Mouse (Mus musculus): ENCODE measurements around the gene Prok1.
A peak's percentile ranks its signal among the peaks of the same experiment; 100 is the strongest.

The Prok1 gene

GRCm38 (mm10) chr3:107238051-107238450 lies 1.5 kb downstream of the Prok1 start:
- no peak for DNase-seq (ENCODE audit: low spot score)

DNA sequence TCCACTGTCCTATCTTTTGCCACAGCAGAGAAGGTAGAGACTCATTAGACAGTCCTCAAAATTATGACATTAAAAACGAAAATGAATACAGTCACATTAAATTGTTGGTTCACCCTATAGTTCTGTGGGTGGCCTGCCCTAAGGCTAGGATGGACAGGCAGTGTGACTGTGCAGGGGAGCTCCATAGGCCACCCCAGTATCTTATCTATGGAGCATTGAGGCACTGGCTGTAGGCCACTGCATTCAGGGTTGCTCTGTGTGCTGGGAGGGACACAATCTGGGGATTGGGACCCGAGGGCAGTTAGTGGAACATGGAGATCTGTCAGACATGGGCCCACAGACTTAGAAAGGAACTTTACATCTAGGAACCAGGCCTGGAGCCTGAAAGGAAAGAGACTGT lies 5.6 kb downstream of the Prok1 start:
- DNase-seq (ENCODE audit: low spot score): no peak

DNA sequence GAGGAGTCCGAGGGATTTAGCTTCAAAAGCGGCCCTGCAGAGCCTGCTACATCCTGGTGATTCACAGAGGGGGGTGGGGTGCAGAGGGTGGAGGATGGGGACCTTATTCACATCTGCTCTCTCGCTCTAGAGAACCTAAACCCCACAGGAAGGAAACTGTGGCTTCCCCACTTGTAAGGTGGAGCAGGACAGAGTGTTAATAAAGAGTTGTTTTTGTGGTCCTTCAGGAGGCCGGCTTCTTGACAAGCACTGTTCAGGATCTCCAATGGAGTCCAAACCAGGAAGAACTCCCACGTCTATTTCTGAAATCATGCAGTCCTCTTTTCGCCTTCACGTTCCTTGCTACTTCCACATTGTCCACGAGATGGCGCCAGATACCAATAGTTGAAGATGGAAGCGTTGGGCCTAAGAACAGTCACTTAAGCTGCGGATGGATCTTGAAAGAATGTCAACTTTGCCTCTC lies 6.1 kb downstream of the Prok1 start:
- DNase-seq (ENCODE audit: low spot score): peak; percentile 36

GRCm38 (mm10) chr3:107231202-107231601 lies 8.3 kb downstream of the Prok1 start:
- DNase-seq (ENCODE audit: low spot score): no peak

- no peak for DNase-seq (ENCODE audit: low spot score)
Observed at GRCm38 (mm10) chr3:107230527-107230926, 9.0 kb downstream of the Prok1 start, which contains the start of gene A630076J17Rik. Gene A630076J17Rik, plus strand, starts transcription at chr3:107230614.

DNA sequence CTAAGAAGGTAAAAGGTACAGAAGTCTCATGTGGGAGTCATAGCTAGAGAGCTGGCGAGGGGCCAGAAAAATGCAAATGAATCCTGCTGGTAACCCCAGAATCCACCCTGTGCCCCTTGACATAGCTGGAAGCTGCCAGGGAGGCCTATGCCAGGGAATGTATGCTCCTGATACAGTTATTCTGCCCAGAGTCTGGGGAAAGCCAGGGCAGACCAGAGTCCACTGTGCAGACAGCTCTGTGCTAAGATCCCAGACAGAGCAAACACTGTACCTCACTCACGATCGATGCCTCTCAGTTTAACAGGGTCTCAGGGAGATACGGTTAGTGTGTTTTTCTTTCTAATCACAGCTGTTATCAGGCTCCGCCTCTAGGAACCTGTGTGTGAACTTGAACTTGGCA lies 9.7 kb downstream of the Prok1 start:
- DNase-seq (ENCODE audit: low spot score): no peak

DNA sequence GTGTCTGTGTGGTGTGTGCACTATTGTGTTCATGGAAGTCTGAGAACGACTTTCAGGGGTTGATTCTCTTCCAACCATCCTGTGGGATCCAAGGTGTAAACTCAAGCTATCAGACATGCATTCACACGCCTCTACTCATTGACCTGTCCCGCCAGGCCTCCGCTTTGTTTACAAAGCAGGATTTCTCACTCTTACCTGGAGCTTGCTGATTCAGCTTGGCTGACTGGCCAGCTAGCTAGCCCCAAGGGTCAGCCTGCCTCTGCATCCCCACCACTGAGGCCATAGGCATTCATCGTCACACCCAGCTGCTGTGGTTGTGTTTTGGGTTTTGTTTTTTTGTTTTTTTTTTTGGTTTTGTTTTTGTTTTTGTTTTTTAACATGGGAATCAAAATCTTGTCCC lies 10.3 kb downstream of the Prok1 start:
- no peak for DNase-seq (ENCODE audit: low spot score)

DNA sequence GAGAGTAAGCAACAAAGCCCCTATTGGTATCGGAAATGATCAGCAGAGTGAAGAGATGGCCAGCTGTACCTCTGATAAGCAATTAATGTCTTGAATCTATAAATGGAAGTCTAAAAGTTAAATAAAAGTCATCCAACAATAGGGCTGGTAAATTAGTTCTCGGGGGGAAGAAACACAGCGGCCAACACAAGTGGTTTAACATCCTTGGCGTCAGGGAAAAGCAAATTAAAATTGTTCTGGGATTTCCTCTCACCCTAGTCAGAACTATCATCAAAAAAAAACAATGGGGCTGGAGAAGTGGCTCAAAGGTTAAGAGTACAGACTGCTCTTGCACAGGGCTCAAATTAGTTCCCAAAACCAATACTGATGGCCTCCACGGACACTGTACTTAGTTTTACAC lies 13.7 kb downstream of the Prok1 start:
- no peak for DNase-seq (ENCODE audit: low spot score)

DNA sequence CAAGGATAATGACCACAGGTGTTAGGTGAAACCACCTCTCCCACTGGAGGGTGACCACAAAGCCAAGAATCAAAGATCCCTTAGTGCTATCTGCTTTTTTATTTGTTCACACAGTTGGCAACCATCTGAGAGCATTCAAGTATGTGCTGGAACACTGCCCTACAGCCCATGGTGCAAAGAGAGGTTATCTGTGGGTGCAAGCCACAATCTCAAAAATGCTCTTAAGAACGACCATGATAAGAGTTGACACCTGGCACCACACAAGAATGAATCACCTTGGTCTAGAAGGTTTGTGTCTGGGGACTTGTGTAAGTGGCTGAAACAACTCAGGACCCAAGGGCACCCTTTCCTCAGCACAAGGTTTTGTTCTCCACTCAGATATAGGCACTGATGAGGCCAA lies 16.3 kb downstream of the Prok1 start:
- DNase-seq (ENCODE audit: low spot score): no peak

DNA sequence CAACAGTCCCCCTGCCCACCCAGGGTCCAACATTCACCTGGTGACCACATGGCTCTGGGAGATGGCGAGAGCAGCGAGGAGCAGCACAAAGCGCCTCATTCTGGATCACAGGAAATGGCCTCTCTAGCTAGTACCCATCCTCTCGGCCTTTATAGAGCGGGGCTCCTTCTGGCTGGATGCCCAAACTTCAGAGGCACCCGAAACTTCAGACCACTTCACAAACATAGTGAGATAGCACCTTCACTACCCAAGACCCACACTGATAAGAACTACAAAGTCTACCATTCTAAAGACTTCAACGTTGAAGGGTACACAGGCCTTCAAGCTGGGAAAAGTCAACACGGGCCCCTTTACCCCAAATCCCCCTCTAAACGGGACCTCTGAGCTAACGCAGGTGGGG lies 17.9 kb downstream of the Prok1 start, which contains the start of gene Cym:
TSS of gene Cym (minus strand) at position 125 of the 400 bp plus-strand sequence.
- no peak for DNase-seq (ENCODE audit: low spot score)

DNA sequence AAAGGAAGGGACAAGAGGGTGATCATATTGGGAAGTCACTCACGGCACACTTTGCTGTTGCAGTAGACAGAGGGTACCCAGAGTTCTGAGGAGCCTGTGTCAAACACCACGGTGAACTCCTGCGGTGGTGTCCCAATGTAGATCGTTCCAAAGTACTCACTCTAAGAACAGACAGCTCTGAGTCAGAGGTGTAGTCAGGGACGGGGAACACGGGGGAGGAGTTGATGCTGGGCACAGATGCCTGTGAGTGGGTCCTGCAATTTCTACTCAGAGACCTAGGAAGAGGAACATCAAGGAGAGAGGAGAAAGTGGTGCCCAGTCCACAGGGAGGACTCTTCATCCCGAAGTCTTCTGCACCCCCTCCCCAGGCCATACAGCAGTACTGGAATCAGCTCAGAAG lies 20.9 kb downstream of the Prok1 start:
- DNase-seq (ENCODE audit: low spot score): no peak

DNA sequence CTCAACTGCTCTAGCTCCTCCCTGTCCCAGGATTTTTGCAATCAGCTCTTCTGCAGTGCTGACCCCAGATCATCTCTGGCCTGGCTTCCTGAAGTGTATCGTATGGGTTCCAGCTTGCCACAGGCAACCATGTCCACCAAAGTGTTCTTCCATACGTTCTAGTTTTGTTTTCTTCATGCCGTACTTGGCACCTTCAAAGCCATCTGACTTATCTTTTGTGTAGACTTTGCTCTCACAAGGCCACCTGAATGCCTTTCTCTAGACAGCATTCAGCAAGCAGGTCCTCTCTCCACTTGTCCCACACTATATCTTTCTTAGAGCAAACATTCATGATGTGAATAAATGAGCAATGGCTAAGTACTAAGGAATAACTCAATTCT lies 22.4 kb downstream of the Prok1 start:
- no peak for DNase-seq (ENCODE audit: low spot score)

- DNase-seq (ENCODE audit: low spot score): no peak
Observed at GRCm38 (mm10) chr3:107216400-107217100, 23.0 kb downstream of the Prok1 start.

DNA sequence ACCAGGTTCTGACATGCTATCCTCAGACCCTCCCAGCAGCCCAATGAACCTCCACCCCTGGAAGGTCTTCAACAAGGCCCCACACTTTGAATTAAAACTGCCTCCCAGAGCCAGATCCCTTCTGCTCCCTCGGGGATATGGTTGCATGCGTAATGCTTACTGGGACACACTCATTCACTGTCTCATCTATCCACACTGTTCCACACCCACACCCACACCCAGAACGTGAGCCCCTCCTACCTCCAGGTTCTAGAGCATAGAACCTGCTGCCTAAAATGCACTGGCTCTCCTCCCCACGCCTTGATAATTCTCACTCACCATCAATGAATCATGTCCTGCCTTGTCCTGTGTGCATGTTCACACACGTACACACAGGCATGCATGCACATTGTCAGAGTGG lies 24.9 kb downstream of the Prok1 start:
- no peak for DNase-seq (ENCODE audit: low spot score)

- DNase-seq (ENCODE audit: low spot score): no peak
Observed at GRCm38 (mm10) chr3:107207625-107208253, 31.8 kb downstream of the Prok1 start.

- no peak for DNase-seq (ENCODE audit: low spot score)
Observed at GRCm38 (mm10) chr3:107206490-107207150, 32.9 kb downstream of the Prok1 start.

GRCm38 (mm10) chr3:107205994-107206393 lies 33.5 kb downstream of the Prok1 start:
- peak; percentile 15 for DNase-seq (ENCODE audit: low spot score)

DNA sequence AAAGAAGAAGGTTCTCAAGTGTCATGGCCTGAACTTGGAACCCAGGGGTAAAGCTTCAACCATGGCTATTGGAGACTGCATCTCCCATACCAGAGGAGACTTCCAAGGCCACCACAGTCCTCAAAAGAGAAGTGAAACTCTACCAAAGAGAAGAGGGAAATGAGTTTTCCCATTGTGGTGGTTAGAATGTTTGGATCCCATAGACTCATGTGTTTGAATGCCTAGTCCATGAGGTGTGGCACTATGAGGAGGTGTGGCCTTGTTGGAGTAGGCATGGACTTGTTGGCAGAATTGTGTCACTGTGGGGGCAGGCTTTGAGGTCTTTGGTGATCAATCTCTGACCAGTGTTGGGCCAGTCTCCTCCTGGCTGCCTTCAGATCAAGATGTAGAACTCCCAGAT lies 34.3 kb downstream of the Prok1 start:
- DNase-seq (ENCODE audit: low spot score): no peak

- DNase-seq (ENCODE audit: low spot score): no peak
Observed at GRCm38 (mm10) chr3:107204413-107204812, 35.1 kb downstream of the Prok1 start.

GRCm38 (mm10) chr3:107201310-107202180 lies 38.0 kb downstream of the Prok1 start:
- no peak for DNase-seq (ENCODE audit: low spot score)

GRCm38 (mm10) chr3:107188226-107188899 lies 51.1 kb downstream of the Prok1 start:
- DNase-seq (ENCODE audit: low spot score): no peak

GRCm38 (mm10) chr3:107187022-107187421 lies 52.5 kb downstream of the Prok1 start:
- no peak for DNase-seq (ENCODE audit: low spot score)
